Mouse (Mus musculus): ENCODE measurements around the gene Hoxd1. TPM values are rescaled to one million over a fixed set of nuclear protein-coding genes. Genes with fewer than 3 reads are reported as not detected.

Hoxd1 gene
- polyA plus RNA-seq, 2 experiments: not detected

GRCm38 (mm10) chr2:74728303-74728680, 34.5 kb upstream of the Hoxd1 start:
- H3K36me3 ChIP-seq (replicated peaks; ENCODE audit: control insufficient read depth, insufficient read depth, low read depth): no peaks in the 10 kb centered on the region
- WGBS (ENCODE audit: insufficient replicate concordance): 32% methylated on average over 13 of the region's 13 CpGs
- no peak overlapping the region for H3K9ac ChIP-seq (replicated peaks)
- H3K27ac ChIP-seq: no peak overlapping the region
- H3K27me3 ChIP-seq (ENCODE audit: control insufficient read depth, insufficient read depth, low read length): peaks cover 94% of the 10 kb centered on the region
- H3K4me1 ChIP-seq (replicated peaks; ENCODE audit: control insufficient read depth in 2 of 2, insufficient read depth in 2 of 2, low read length in 1 of 2): no peaks in the 10 kb centered on the region
- DNase-seq (ENCODE audit: low read depth in 3 of 3, low spot score in 3 of 3) (no peak), ATAC-seq (ENCODE audit: insufficient read depth) (no peak)
- no peak for TF ChIP-seq EP300 (IDR thresholded peaks at IDR 0.05; ENCODE audit: low read depth)
- no peaks in the 10 kb centered on the region for H3K9me3 ChIP-seq (ENCODE audit: control insufficient read depth, low read length)
- no peak overlapping the region for H3K4me3 ChIP-seq (ENCODE audit: insufficient read depth in 1 of 2, low read depth in 2 of 2, low read length in 2 of 2)
- H3K4me2 ChIP-seq (ENCODE audit: low read depth): no peak overlapping the region

- H3K27ac ChIP-seq: no peak overlapping the region
- no peak for ATAC-seq (ENCODE audit: insufficient read depth)
- peaks cover 99% of the 10 kb centered on the region for H3K27me3 ChIP-seq (ENCODE audit: control insufficient read depth, insufficient read depth, low read length)
- TF ChIP-seq CTCF (IDR thresholded peaks at IDR 0.05; ENCODE audit: low read depth) (no peak), EP300 (IDR thresholded peaks at IDR 0.05; ENCODE audit: low read depth) (no peak)
- no peak overlapping the region for H3K4me3 ChIP-seq (ENCODE audit: insufficient read depth in 1 of 2, low read depth in 2 of 2, low read length in 2 of 2)
- WGBS (ENCODE audit: insufficient replicate concordance): 22% methylated on average over 8 of the region's 8 CpGs
- H3K36me3 ChIP-seq (replicated peaks; ENCODE audit: control insufficient read depth, insufficient read depth, low read depth): no peaks in the 10 kb centered on the region
- H3K4me2 ChIP-seq (ENCODE audit: low read depth): no peak overlapping the region
- DNase-seq (ENCODE audit: low read depth in 3 of 3, low spot score in 3 of 3): no peak
- H3K9me3 ChIP-seq (ENCODE audit: control insufficient read depth, low read length): no peaks in the 10 kb centered on the region
- no peak overlapping the region for H3K9ac ChIP-seq (replicated peaks)
- no peaks in the 10 kb centered on the region for H3K4me1 ChIP-seq (replicated peaks; ENCODE audit: control insufficient read depth in 2 of 2, insufficient read depth in 2 of 2, low read length in 1 of 2)
Observed at GRCm38 (mm10) chr2:74730331-74730730, 32.4 kb upstream of the Hoxd1 start.

GRCm38 (mm10) chr2:74731055-74731454, 31.7 kb upstream of the Hoxd1 start:
- Histone ChIP-seq H3K4me2 (ENCODE audit: low read depth) (no peak overlapping the region), H3K36me3 (replicated peaks; ENCODE audit: control insufficient read depth, insufficient read depth, low read depth) (no peaks in the 10 kb centered on the region), H3K27ac (no peak overlapping the region), H3K4me3 (ENCODE audit: insufficient read depth in 1 of 2, low read depth in 2 of 2, low read length in 2 of 2) (no peak overlapping the region), H3K9ac (replicated peaks) (no peak overlapping the region), H3K27me3 (ENCODE audit: control insufficient read depth, insufficient read depth, low read length) (peaks cover 99% of the 10 kb centered on the region), H3K9me3 (ENCODE audit: control insufficient read depth, low read length) (no peaks in the 10 kb centered on the region), H3K4me1 (replicated peaks; ENCODE audit: control insufficient read depth in 2 of 2, insufficient read depth in 2 of 2, low read length in 1 of 2) (no peaks in the 10 kb centered on the region)
- ATAC-seq (ENCODE audit: insufficient read depth) (no peak), DNase-seq (ENCODE audit: low read depth in 3 of 3, low spot score in 3 of 3) (no peak)
- TF ChIP-seq EP300 (IDR thresholded peaks at IDR 0.05; ENCODE audit: low read depth) (no peak), CTCF (IDR thresholded peaks at IDR 0.05; ENCODE audit: low read depth) (no peak)

- Histone ChIP-seq H3K27ac (no peak overlapping the region), H3K36me3 (replicated peaks; ENCODE audit: control insufficient read depth, insufficient read depth, low read depth) (no peaks in the 10 kb centered on the region), H3K4me1 (replicated peaks; ENCODE audit: control insufficient read depth in 2 of 2, insufficient read depth in 2 of 2, low read length in 1 of 2) (no peaks in the 10 kb centered on the region), H3K4me3 (ENCODE audit: insufficient read depth in 1 of 2, low read depth in 2 of 2, low read length in 2 of 2) (no peak overlapping the region), H3K9ac (replicated peaks) (no peak overlapping the region), H3K4me2 (ENCODE audit: low read depth) (no peak overlapping the region), H3K27me3 (ENCODE audit: control insufficient read depth, insufficient read depth, low read length) (peaks cover 99% of the 10 kb centered on the region), H3K9me3 (ENCODE audit: control insufficient read depth, low read length) (no peaks in the 10 kb centered on the region)
- ATAC-seq (ENCODE audit: insufficient read depth) (no peak), DNase-seq (ENCODE audit: low read depth in 3 of 3, low spot score in 3 of 3) (no peak)
- 18% methylated on average over 9 of the region's 9 CpGs for WGBS (ENCODE audit: insufficient replicate concordance)
- TF ChIP-seq EP300 (IDR thresholded peaks at IDR 0.05; ENCODE audit: low read depth) (no peak), CTCF (IDR thresholded peaks at IDR 0.05; ENCODE audit: low read depth) (no peak)
Observed at GRCm38 (mm10) chr2:74731799-74732512, 30.8 kb upstream of the Hoxd1 start.

GRCm38 (mm10) chr2:74732513-74733316, 30.1 kb upstream of the Hoxd1 start:
- no peaks in the 10 kb centered on the region for H3K9me3 ChIP-seq (ENCODE audit: control insufficient read depth, low read length)
- peaks cover 99% of the 10 kb centered on the region for H3K27me3 ChIP-seq (ENCODE audit: control insufficient read depth, insufficient read depth, low read length)
- no peak for ATAC-seq (ENCODE audit: insufficient read depth)
- TF ChIP-seq CTCF (IDR thresholded peaks at IDR 0.05; ENCODE audit: low read depth) (no peak), EP300 (IDR thresholded peaks at IDR 0.05; ENCODE audit: low read depth) (no peak)
- H3K36me3 ChIP-seq (replicated peaks; ENCODE audit: control insufficient read depth, insufficient read depth, low read depth): no peaks in the 10 kb centered on the region
- H3K9ac ChIP-seq (replicated peaks): no peak overlapping the region
- no peaks in the 10 kb centered on the region for H3K4me1 ChIP-seq (replicated peaks; ENCODE audit: control insufficient read depth in 2 of 2, insufficient read depth in 2 of 2, low read length in 1 of 2)
- no peak overlapping the region for H3K4me3 ChIP-seq (ENCODE audit: insufficient read depth in 1 of 2, low read depth in 2 of 2, low read length in 2 of 2)
- no peak overlapping the region for H3K4me2 ChIP-seq (ENCODE audit: low read depth)
- no peak for DNase-seq (ENCODE audit: low read depth in 3 of 3, low spot score in 3 of 3)
- WGBS (ENCODE audit: insufficient replicate concordance): 2% methylated on average over 52 of the region's 52 CpGs
- H3K27ac ChIP-seq: no peak overlapping the region
